Mouse (Mus musculus) ES-E14 (cell line): ENCODE measurements around the gene Nmrk2.

ENCODE experiments used
- CHD2 ChIP-seq: IDR thresholded peaks from 2 replicates; pipeline ENCODE4 v1.6.1; 2014; ENCODE audit warnings: mild to moderate bottlenecking, low read depth, low read length, inconsistent platforms
- MAFK ChIP-seq: IDR thresholded peaks from 2 replicates; pipeline ENCODE4 v1.6.1; 2014; ENCODE audit warnings: mild to moderate bottlenecking, low read depth, low read length, inconsistent platforms; ENCODE audit not compliant: insufficient read depth

GRCm38 (mm10) chr10:81177491-81177925 lies 24.3 kb downstream of the Nmrk2 start:
- TF ChIP-seq MAFK (no peak), CHD2 (no peak)
